Mouse (Mus musculus) heart, adult 2 months (tissue): ENCODE data around the gene 4933428G20Rik.

ENCODE experiments used
- CTCF ChIP-seq: fragments of 200-600 bp; IDR thresholded peaks from 2 replicates; pipeline ENCODE4 v1.8.1; 2022; ENCODE audit warnings: antibody characterized with exemption, mild to moderate bottlenecking, moderate library complexity
- EP300 ChIP-seq: fragments of 200-500 bp; IDR thresholded peaks from 2 replicates; pipeline ENCODE4 v1.6.1; 2011; ENCODE audit warnings: low read depth, low read length, control low read depth; ENCODE audit not compliant: insufficient read depth

GRCm38 (mm10) chr11:97531381-97532260 lies 31.5 kb upstream of the 4933428G20Rik start:
- 0 out of 2 replicates have a peak, but pooled peaks have one; percentile 62 for TF ChIP-seq EP300
- TF ChIP-seq CTCF: peak; percentile 97
